Mouse (Mus musculus) retina, postnatal 7 days (tissue): ENCODE data around the gene Fgd2.
"Not testable (repeated sequence)": the region's sequence is repeated elsewhere in the genome, so short reads cannot be mapped to it uniquely, and the experiment has no call there.

ENCODE experiments used
- DNase-seq: peaks from one replicate; pipeline ENCODE4 v3.0.0-alpha.2; 2012; ENCODE audit warnings: low read depth, low spot score

The Fgd2 gene

GRCm38 (mm10) chr17:29336266-29336990 is 24.3 kb upstream of the Fgd2 start:
- DNase-seq, result no peak

GRCm38 (mm10) chr17:29337979-29338823 is 22.5 kb upstream of the Fgd2 start:
- no peak for DNase-seq

GRCm38 (mm10) chr17:29339170-29339768 is 21.4 kb upstream of the Fgd2 start:
- DNase-seq, result no peak

GRCm38 (mm10) chr17:29340406-29341261 is 20.1 kb upstream of the Fgd2 start:
- no peak for DNase-seq

- DNase-seq, result no peak
Measured at GRCm38 (mm10) chr17:29341591-29342003, 19.1 kb upstream of the Fgd2 start.

- DNase-seq, result no peak
Measured at GRCm38 (mm10) chr17:29342010-29342910, 18.5 kb upstream of the Fgd2 start.

- DNase-seq, result no peak
Measured at GRCm38 (mm10) chr17:29343241-29343640, 17.5 kb upstream of the Fgd2 start.

GRCm38 (mm10) chr17:29345272-29345671 is 15.4 kb upstream of the Fgd2 start:
- no peak for DNase-seq

GRCm38 (mm10) chr17:29346496-29347125 is 14.1 kb upstream of the Fgd2 start:
- no peak for DNase-seq

- no peak for DNase-seq
Measured at GRCm38 (mm10) chr17:29347126-29347644, 13.5 kb upstream of the Fgd2 start.

- DNase-seq, result peak; percentile 95
Measured at GRCm38 (mm10) chr17:29347645-29348256, 13.0 kb upstream of the Fgd2 start, which contains the start of gene Mtch1. Gene Mtch1 (minus strand): TSS chr17:29347934.

GRCm38 (mm10) chr17:29348996-29349395 is 11.7 kb upstream of the Fgd2 start:
- no peak for DNase-seq

- DNase-seq, result not testable (repeated sequence)
Measured at GRCm38 (mm10) chr17:29351056-29351455, 9.7 kb upstream of the Fgd2 start.

- DNase-seq, result no peak
Measured at GRCm38 (mm10) chr17:29355461-29355840, 5.3 kb upstream of the Fgd2 start.

GRCm38 (mm10) chr17:29355841-29356478 is 4.8 kb upstream of the Fgd2 start:
- no peak for DNase-seq

- DNase-seq, result peak; percentile 65
Measured at GRCm38 (mm10) chr17:29356479-29356856, 4.2 kb upstream of the Fgd2 start.

GRCm38 (mm10) chr17:29356882-29357281 is 3.8 kb upstream of the Fgd2 start:
- DNase-seq, result no peak

- no peak for DNase-seq
Measured at GRCm38 (mm10) chr17:29358928-29359327, 1.8 kb upstream of the Fgd2 start.
